Mouse (Mus musculus) central nervous system, embryonic 18 days (tissue): ENCODE data around the gene Tbx19. TPM values are rescaled to one million over a fixed set of nuclear protein-coding genes. Genes with fewer than 3 reads are reported as not detected.

ENCODE experiments used
- polyA plus RNA-seq: library from polyadenylated mRNA; depleted of rRNA; stranded (reverse); fragments of >200 nt; gene quantifications from 2 replicates; pipeline ENCODE4 v1.2.3, GENCODE M21; 2012; rRNA removed

The Tbx19 gene
- 0.09 and 0.11 TPM in 2 replicates for polyA plus RNA-seq

DNA sequence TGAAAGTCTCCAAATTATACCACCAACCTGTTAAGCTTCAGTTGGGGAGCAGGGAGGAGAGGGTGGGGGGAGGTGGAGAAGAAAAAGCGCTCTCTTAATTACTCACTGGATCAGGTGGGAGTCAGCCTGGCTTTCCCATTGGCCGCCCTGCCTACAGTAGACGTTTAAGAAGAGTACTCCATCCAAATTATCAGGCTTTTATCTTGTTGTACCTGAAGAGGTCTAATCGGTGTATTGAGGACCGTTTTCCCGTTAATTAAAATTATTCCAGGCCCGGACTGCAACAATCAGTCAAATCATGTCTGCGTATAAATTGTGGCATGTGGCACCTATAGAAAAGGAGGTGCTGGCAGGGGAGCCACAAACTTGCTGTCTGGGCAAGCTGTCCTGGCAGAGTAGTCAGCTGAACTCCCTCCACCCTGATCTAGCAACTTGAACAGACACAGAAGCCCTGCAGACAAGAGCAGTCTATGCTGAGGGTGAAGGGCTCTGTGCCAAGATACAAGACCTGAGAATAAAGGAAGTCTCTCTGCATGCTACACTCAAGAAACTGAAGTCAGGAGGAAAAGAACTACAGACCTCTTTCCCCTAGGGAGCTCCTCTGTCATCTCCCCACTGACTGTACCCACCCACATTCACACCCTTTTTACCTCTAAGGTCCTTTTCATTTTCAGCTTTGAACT, at the start of gene Tbx19:
Tbx19 (minus strand) TSS at position 51 of the 683 bp plus-strand sequence.

DNA sequence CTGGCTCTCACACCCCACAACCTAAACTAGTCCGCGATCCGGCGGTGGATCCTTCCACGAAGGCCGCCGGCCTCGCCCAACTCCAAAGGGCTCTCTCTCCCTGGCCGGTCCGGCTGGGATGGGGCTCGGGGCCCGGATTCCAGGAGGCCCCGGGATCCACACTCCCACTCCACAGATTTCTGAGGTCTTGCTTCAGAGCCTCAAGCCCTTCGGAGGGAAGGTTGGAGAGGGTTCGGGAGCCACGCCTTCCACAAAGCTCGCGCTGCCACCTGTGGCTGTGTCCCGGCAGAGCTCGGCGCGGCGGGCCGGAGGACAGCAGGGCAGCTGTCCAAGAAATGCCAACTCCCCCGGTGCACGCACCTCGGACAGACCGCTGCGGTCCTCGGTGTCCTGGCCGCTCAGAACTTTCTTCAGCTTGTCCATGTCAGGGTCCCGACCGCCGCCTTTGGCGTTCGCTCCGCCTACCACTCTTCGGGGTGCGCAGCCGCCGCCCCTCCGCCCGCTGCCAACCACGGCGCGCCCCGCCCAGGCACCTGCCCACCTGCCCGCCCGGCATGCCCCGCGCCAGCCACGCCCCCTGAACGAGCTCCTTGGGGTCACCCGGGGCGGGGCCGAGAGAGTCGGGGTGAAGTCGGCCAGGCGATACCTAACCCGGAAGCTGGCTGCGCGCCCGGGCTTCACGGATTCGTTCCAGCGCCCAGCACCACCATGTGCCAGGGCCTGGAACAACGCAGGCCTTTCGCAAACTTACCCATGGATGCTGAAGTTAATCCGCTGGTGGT, 33.5 kb upstream of the Tbx19 start, which contains the start of gene Sft2d2:
Sft2d2 (minus strand) TSS at position 559 of the 782 bp plus-strand sequence.

Other genes with a start within 250 kb of the Tbx19 start
- not detected in 2 replicates for gene Xcl1, start 225.2 kb downstream of the Tbx19 start, polyA plus RNA-seq
- gene Sft2d2, start 33.7 kb upstream of the Tbx19 start, polyA plus RNA-seq, result 7.0 and 7.3 TPM in 2 replicates
- gene Tiprl, start 76.2 kb upstream of the Tbx19 start, polyA plus RNA-seq, result 95.7 and 95.9 TPM in 2 replicates
- gene Gpr161, start 135.0 kb upstream of the Tbx19 start, polyA plus RNA-seq, result 29.7 and 31.1 TPM in 2 replicates